Comparison of ENCODE assay signal across 8 mouse cellular contexts in genomic region chr2:34906861-34907604, GRCm38 (mm10). TPM values are rescaled to one million over a fixed set of nuclear protein-coding genes. Genes with fewer than 3 reads are reported as not detected.
DNase-seq lines count a peak whose midpoint lies in the region; ATAC-seq and TF ChIP-seq lines count a peak whose summit lies in the region.
"Had no signal": no experiment of that assay in that cellular context is flagged by ENCODE, and none has a peak within 500 bp of the region (broad histone marks: within the 10 kb centered on the region; RNA-seq: fewer than 3 reads in every experiment).

No protein-coding gene starts in this region.

- no peaks in the 10 kb centered on the region for H3K4me1 ChIP-seq in limb, embryonic 14.5 days (ENCODE audit: control insufficient read depth, insufficient read depth, low read length)
- H3K4me1 ChIP-seq in limb, embryonic 10.5 days: peaks cover 18% of the 10 kb centered on the region
- H3K4me1 ChIP-seq in forebrain, embryonic 10.5 days: peaks cover 29% of the 10 kb centered on the region

- no peaks in the 10 kb centered on the region for H3K36me3 ChIP-seq in limb, embryonic 14.5 days (ENCODE audit: control insufficient read depth, insufficient read depth, low read length)
- no peaks in the 10 kb centered on the region for H3K36me3 ChIP-seq in limb, embryonic 10.5 days
- H3K36me3 ChIP-seq in forebrain, embryonic 10.5 days (replicated peaks): no peaks in the 10 kb centered on the region; the same call in 1 of the 2 replicates

- no peak overlapping the region for H3K27ac ChIP-seq in limb, embryonic 14.5 days (replicated peaks; ENCODE audit: low read depth, low read length)
- no peak overlapping the region for H3K27ac ChIP-seq in limb, embryonic 10.5 days
- no peak overlapping the region for H3K27ac ChIP-seq in forebrain, embryonic 10.5 days
- H3K27ac ChIP-seq: macrophage had no signal

- no peak overlapping the region for H3K9ac ChIP-seq in limb, embryonic 14.5 days (ENCODE audit: low read depth, low read length, severe bottlenecking)

- peaks cover 32% of the 10 kb centered on the region for H3K27me3 ChIP-seq in limb, embryonic 14.5 days (ENCODE audit: control insufficient read depth, insufficient read depth, low read length)
- H3K27me3 ChIP-seq in limb, embryonic 10.5 days (ENCODE audit: low read depth, poor library complexity, severe bottlenecking): peaks cover 56% of the 10 kb centered on the region
- peaks cover 51% of the 10 kb centered on the region for H3K27me3 ChIP-seq in forebrain, embryonic 10.5 days (ENCODE audit: poor library complexity, severe bottlenecking)

- H3K4me3 ChIP-seq in limb, embryonic 14.5 days (replicated peaks; ENCODE audit: low read length): no peak overlapping the region
- no peak overlapping the region for H3K4me3 ChIP-seq in limb, embryonic 10.5 days
- no peak overlapping the region for H3K4me3 ChIP-seq in forebrain, embryonic 10.5 days

- TF ChIP-seq POLR2A in limb, embryonic 14.5 days (IDR thresholded peaks at IDR 0.05; ENCODE audit: borderline replicate concordance, extremely low read depth, insufficient read depth, insufficient read length): no peak

- ATAC-seq in limb, embryonic 14.5 days (ENCODE audit: low FRiP score, low read depth): no peak

- H3K4me2 ChIP-seq in limb, embryonic 14.5 days (replicated peaks; ENCODE audit: low read depth, low read length, severe bottlenecking): no peak overlapping the region

- H3K9me3 ChIP-seq in limb, embryonic 14.5 days (ENCODE audit: control insufficient read depth, low read length): no peaks in the 10 kb centered on the region
- H3K9me3 ChIP-seq in limb, embryonic 10.5 days (replicated peaks): no peaks in the 10 kb centered on the region
- H3K9me3 ChIP-seq in forebrain, embryonic 10.5 days: no peaks in the 10 kb centered on the region

- DNase-seq in limb, embryonic 14.5 days (ENCODE audit: low spot score): peak; percentile 24
- DNase-seq in limb, embryonic 10.5 days (ENCODE audit: low spot score): no peak
- DNase-seq in adipocyte (ENCODE audit: low spot score) (peak; percentile 35), liver (peak; percentile 80)
- peak; percentile 59 for DNase-seq in gastrocnemius, adult 18-20 months (ENCODE audit: low spot score)
- peak; percentile 69 for DNase-seq in skeletal muscle tissue, adult 2 months (ENCODE audit: low read depth, low spot score)
- DNase-seq in forebrain, embryonic 10.5 days (ENCODE audit: extremely low spot score, low spot score): no peak

- 50% methylated on average over 12 of the region's 12 CpGs for WGBS in limb, embryonic 14.5 days
- WGBS in limb, embryonic 10.5 days: 57% methylated on average over 12 of the region's 12 CpGs
- 58% methylated on average over 12 of the region's 12 CpGs for WGBS in forebrain, embryonic 10.5 days

RNA-seq across cellular contexts. Expression of gene Phf19, which starts 6.8 kb away (rescaled TPM):
- polyA plus RNA-seq in limb, embryonic 14.5 days (2012; rRNA removed): 7.9 and 8.7 TPM in 2 replicates
- 4.7 and 8.0 TPM in 2 replicates for polyA plus RNA-seq in limb, embryonic 14.5 days (2014; fragmentation: Nextera tagmentation; extraction: Ambion mirVana)
- polyA plus RNA-seq in limb, embryonic 10.5 days (2016; fragmentation: Nextera tagmentation; extraction: Ambion mirVana): 0.50 and 0.60 TPM in 2 replicates
- under 1 TPM; 0.59 to 0.71 TPM for total RNA-seq in gastrocnemius, adult 18-20 months (2021)
- 2.7 and 3.0 TPM in 2 replicates for polyA plus RNA-seq in forebrain, embryonic 10.5 days (2016; fragmentation: Nextera tagmentation; extraction: Ambion mirVana)

RNA-seq across cellular contexts. Expression of gene Psmd5, which starts 32.3 kb away (rescaled TPM):
- polyA plus RNA-seq in limb, embryonic 14.5 days (2012; rRNA removed): 39.4 and 50.5 TPM in 2 replicates
- 103 and 105 TPM in 2 replicates for polyA plus RNA-seq in limb, embryonic 14.5 days (2014; fragmentation: Nextera tagmentation; extraction: Ambion mirVana)
- 128 and 131 TPM in 2 replicates for polyA plus RNA-seq in limb, embryonic 10.5 days (2016; fragmentation: Nextera tagmentation; extraction: Ambion mirVana)
- 10 to 100 TPM; 11.9 to 17.4 TPM for total RNA-seq in gastrocnemius, adult 18-20 months (2021)
- 127 and 135 TPM in 2 replicates for polyA plus RNA-seq in forebrain, embryonic 10.5 days (2016; fragmentation: Nextera tagmentation; extraction: Ambion mirVana)

RNA-seq across cellular contexts. Expression of gene Cutal, which starts 32.8 kb away (rescaled TPM):
- polyA plus RNA-seq in limb, embryonic 14.5 days (2012; rRNA removed): 0.06 TPM in 1 of 2 replicates, not detected in the other
- not detected in 2 replicates for polyA plus RNA-seq in limb, embryonic 14.5 days (2014; fragmentation: Nextera tagmentation; extraction: Ambion mirVana)
- polyA plus RNA-seq in limb, embryonic 10.5 days (2016; fragmentation: Nextera tagmentation; extraction: Ambion mirVana): 0.06 TPM in 1 of 2 replicates, not detected in the other
- total RNA-seq in gastrocnemius, adult 18-20 months (2021): under 1 TPM; 0.33 to 0.37 TPM
- polyA plus RNA-seq in forebrain, embryonic 10.5 days (2016; fragmentation: Nextera tagmentation; extraction: Ambion mirVana): 0.06 and 0.26 TPM in 2 replicates
- polyA plus RNA-seq: macrophage had no signal

RNA-seq across cellular contexts. Expression of gene Traf1, which starts 54.5 kb away (rescaled TPM):
- 5.1 and 7.0 TPM in 2 replicates for polyA plus RNA-seq in limb, embryonic 14.5 days (2012; rRNA removed)
- 4.0 and 4.9 TPM in 2 replicates for polyA plus RNA-seq in limb, embryonic 14.5 days (2014; fragmentation: Nextera tagmentation; extraction: Ambion mirVana)
- not detected in 2 replicates for polyA plus RNA-seq in limb, embryonic 10.5 days (2016; fragmentation: Nextera tagmentation; extraction: Ambion mirVana)
- under 1 TPM; 0.30 to 0.97 TPM for total RNA-seq in gastrocnemius, adult 18-20 months (2021)
- polyA plus RNA-seq in forebrain, embryonic 10.5 days (2016; fragmentation: Nextera tagmentation; extraction: Ambion mirVana): 0.07 and 0.31 TPM in 2 replicates

Comparison
In these comparisons a context has a peak if more than half of its experiments do, and no peak if none do; other contexts are left out.
1. DNase-seq: peak in limb, embryonic 14.5 days (single experiment), adipocyte (single experiment), gastrocnemius, adult 18-20 months (single experiment), liver (single experiment) and skeletal muscle tissue, adult 2 months (single experiment); none in limb, embryonic 10.5 days (single experiment) and forebrain, embryonic 10.5 days (single experiment).